Mouse (Mus musculus): ENCODE measurements at regions not wholly inside any gene's neighbourhood (a gene's known extent, or its start where the extent isn't known, plus 50 kb on each side); places are given as distances from the start of the nearest gene placed in this dataset.

DNA sequence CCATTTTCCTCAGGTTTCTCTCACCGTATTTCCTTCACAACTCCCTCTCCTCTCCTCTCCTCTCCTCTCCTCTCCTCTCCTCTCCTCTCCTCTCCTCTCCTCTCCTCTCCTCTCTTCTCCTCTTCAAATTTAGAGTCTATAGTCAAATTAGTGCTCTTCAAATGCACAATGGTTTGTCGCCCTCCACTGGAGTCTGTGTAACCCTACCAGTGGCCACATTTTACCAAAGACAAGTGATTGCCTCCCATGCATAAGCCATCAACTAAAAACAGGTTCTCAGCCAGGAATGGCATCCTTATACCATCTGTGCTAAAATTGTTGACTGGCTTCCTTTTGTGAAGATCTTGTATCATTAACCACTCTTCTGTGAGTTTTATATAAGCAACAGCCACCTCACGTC is 979.5 kb upstream of the Adam24 start:
- peak; percentile 62 for DNase-seq (ENCODE audit: low read depth, low spot score)

DNA sequence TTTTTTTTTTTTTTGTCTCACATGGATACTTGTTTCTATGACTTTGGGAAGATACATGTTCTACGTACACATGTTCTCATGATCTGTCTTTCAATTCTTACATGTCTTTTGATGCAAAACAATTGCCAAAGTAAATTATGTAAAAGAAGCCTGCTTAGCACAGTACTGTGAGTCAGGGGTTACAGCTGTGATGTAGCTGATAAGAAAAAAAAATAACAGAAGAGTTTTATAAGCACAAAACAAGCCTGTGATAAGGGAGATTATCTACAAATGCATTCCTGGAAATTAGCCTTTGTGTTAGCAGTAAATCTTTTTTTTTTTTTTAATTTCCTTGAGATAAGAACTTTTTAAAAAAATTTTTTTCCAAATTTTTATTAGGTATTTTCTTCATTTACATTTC is 969.0 kb upstream of the Adam24 start:
- DNase-seq (ENCODE audit: low read depth, low spot score): no peak

DNA sequence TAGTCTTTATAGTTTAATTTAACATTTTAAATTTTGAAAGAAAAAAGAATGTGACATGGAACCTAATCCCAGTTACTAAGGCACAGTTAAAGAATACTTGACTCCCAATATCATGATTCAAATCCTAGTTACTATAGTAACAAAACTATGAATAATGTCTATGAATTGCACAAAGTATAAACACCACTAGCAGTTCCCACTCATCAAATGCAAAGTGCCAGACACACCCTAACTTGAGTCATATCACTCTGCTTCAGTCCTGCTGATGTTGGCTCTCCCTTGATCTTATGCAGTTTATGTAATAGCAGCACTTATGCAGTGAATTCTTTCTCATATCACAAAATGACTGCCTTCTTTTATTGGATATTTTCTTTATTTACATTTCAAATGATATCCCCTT is 932.5 kb upstream of the Adam24 start:
- no peak for DNase-seq (ENCODE audit: low read depth, low spot score)

DNA sequence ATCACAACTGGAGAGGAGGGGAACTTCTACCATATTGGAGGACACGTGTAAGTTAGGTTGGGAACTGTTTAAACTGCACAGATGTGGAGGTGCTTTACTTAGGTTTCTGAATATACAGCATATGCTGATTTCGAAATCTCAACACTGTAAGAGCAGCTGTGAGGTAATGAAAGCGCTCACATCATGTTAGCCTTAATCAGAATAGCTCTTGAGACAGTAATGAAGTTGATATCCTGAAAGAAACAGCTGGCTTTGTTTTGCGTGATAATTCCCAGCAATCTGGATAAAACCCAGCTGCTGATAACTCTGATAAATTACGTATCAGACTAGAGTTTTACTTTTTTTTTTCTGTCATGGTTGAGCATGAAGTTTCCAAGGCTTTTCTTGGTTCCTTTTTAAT is 928.7 kb upstream of the Adam24 start:
- no peak for DNase-seq (ENCODE audit: low read depth, low spot score)

DNA sequence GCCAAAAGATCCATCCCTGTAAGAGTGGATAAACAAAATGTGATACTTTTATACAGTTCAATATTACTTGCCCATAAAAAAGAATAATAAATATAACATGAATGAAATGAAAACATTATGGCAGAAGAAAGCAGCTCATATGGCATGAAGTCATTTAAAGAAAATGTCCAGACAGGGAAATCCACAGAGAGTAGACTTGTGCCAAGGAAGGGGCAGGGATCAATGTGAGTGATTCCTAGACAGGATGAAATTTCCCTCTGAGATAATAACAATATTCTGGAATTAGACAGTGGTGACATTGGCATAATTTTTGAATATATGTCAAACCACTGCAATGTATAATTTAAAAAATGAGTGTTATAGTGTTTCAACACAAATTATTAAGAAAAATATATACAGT is 915.0 kb upstream of the Adam24 start:
- no peak for DNase-seq (ENCODE audit: low read depth, low spot score)

DNA sequence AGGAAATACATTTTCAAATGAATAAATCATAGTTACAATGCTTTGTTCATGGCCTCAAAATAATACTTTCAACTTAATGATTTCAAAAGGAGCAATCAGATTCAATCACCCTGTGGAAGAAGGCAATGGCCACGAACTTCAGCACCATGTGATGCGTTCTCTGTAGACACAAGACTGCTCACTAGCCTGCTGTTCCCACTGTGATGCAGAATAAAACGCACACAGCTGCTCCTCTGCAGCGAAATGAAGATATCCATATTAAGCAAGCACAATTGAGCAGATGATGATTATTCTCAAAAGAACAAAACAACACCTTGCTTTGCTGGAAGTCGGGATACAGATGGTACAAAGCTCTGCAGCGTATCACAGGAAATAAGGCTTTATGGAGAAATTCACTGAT is 895.4 kb upstream of the Adam24 start:
- DNase-seq (ENCODE audit: low read depth, low spot score): peak; percentile 2

DNA sequence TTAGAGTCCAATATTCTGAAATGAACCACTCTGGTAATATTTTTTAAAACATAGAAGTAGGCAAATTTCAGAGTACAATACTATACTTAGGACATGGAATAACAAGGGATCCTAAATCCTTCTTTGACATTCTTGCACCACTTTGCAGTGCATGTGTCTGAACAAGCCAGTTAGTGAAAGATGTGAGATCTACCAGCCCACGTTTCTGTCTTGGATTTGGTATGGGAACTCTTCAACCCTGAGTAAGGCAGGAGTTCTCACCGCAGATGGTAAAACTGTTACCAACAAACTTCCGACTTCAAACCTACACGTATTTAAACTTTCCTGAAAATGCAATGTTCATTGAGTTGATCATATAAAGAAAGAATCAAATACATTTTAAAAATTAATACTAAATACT is 894.7 kb upstream of the Adam24 start:
- DNase-seq (ENCODE audit: low read depth, low spot score): no peak

DNA sequence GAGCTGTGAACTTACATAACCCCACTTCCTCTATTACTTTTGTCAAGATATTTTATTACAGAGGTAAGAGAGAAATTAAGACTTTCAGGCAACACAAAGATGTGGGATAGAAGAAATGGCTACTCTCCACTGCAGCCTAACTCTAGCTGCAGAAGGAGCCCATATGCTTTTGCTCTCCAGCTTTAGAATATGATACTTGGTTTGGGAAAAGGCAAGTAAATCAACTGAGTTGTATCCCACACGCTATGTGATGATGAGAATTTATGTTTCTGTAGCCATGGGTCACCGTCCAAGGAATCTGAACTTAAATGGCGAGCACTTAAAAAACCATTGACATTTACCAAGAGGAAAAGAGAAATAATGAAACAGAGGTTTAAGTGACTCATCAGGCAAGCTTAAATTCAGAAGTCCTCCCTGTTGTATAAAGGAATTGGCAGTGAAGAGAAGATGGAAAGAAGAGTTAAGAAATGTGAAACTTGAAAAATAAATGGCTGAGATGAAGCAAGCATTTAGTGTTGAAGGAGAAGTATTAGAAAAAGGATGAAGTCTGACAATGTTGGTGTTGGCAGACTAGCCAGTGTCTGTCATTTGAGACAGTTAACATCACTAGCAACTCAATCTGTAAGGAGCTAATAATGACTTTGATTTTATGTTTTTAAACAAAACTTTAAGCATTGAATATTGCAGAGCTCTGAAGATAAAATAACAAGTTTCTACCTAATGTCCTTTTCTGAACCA is 893.3 kb upstream of the Adam24 start:
- no peak for DNase-seq (ENCODE audit: low read depth, low spot score)

DNA sequence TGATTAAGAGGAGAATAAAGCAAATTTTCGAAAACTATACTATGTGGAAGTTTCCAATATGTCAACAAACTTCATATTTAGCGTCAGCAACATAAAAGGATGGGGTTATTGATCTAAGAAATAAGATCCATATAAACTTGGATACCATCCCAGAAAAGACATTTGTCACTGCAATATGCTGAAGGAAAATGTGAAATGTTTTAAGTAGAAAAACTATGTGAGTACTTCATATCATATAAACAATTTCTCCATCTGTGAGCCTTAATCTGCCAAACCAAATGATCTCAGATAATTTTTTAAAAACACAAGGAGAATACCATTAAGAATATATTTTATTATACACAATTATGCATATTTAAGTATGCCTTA is 892.7 kb upstream of the Adam24 start:
- no peak for DNase-seq (ENCODE audit: low read depth, low spot score)

Data from ZHBTc4 (cell line).